Mouse (Mus musculus) neural tube, embryonic 11.5 days (tissue): ENCODE measurements around the gene Mlana. TPM values are rescaled to one million over a fixed set of nuclear protein-coding genes. Genes with fewer than 3 reads are reported as not detected.

ENCODE experiments used
- ATAC-seq: fragments of 200-750 bp; cut with Nextera tagmentation; 2 replicates; pipeline ENCODE4 v1.8.0; 2017; ENCODE audit warnings: moderate number of reproducible peaks, mild to moderate bottlenecking, moderate TSS enrichment, moderate library complexity; ENCODE audit not compliant: insufficient read depth, low FRiP score, low TSS enrichment
- DNase-seq: peaks from one replicate; pipeline ENCODE4 v3.0.0-alpha.2; 2015; ENCODE audit warnings: low spot score
- H3K27ac ChIP-seq: fragments of 300-500 bp; sonication (generic); 2 replicates; pipeline ENCODE4 v1.5.1; 2014; ENCODE audit warnings: low read depth, mild to moderate bottlenecking, low read length
- H3K27me3 ChIP-seq: fragments of 300-500 bp; sonication (generic); 2 replicates; pipeline ENCODE4 v1.6.1; 2014; ENCODE audit warnings: mild to moderate bottlenecking, low read length, mixed read lengths; ENCODE audit not compliant: control insufficient read depth, insufficient read depth
- H3K36me3 ChIP-seq: fragments of 300-500 bp; sonication (generic); 2 replicates; pipeline ENCODE4 v1.6.1; 2014; ENCODE audit warnings: mild to moderate bottlenecking, low read length, moderate library complexity, mixed read lengths; ENCODE audit not compliant: control insufficient read depth, insufficient read depth
- H3K4me1 ChIP-seq: fragments of 300-500 bp; sonication (generic); 2 replicates; pipeline ENCODE4 v1.6.1; 2014; ENCODE audit warnings: low read length, mixed read lengths; ENCODE audit not compliant: control insufficient read depth, insufficient read depth
- H3K4me2 ChIP-seq: fragments of 300-500 bp; sonication (generic); 2 replicates; pipeline ENCODE4 v1.6.1; 2014; ENCODE audit warnings: low read depth, mild to moderate bottlenecking, moderate library complexity
- H3K4me3 ChIP-seq: fragments of 300-500 bp; sonication (generic); 2 replicates; pipeline ENCODE4 v1.5.1; 2014; ENCODE audit warnings: low read depth, low read length
- H3K9ac ChIP-seq: fragments of 300-500 bp; sonication (generic); 2 replicates; pipeline ENCODE4 v1.6.1; 2014; ENCODE audit warnings: mild to moderate bottlenecking, low read length
- H3K9me3 ChIP-seq: fragments of 300-500 bp; sonication (generic); 2 replicates; pipeline ENCODE4 v1.6.1; 2016; ENCODE audit warnings: low read length; ENCODE audit not compliant: control insufficient read depth
- WGBS: fragments of 180-500 bp; shearing (Covaris S2); extraction: QIAGEN DNeasy Blood & Tissue Kit; methylation state at CpG from one replicate; pipeline ENCODE4 v1.1.7; 2014; 5-methylcytosine and 5-hydroxymethylcytosine counted together
- polyA plus RNA-seq: library from polyadenylated mRNA; unstranded; fragments of >200 nt; fragmentation: Nextera tagmentation; extraction: Ambion mirVana; gene quantifications from 2 replicates; pipeline ENCODE4 v1.2.1, GENCODE M21; 2014

Gene Mlana
- polyA plus RNA-seq, 1 experiment from 2014 or later: not detected

GRCm38 (mm10) chr19:29743531-29743930 is 45.9 kb downstream of the Mlana start:
- Histone ChIP-seq H3K9me3 (no peaks in the 10 kb centered on the region), H3K9ac (no peak overlapping the region), H3K4me2 (no peak overlapping the region), H3K36me3 (no peaks in the 10 kb centered on the region), H3K27ac (no peak overlapping the region), H3K4me1 (no peaks in the 10 kb centered on the region), H3K27me3 (no peaks in the 10 kb centered on the region), H3K4me3 (no peak overlapping the region)
- DNase-seq (no peak), ATAC-seq (no peak)
- WGBS: 87% methylated on average over 5 of the region's 5 CpGs

DNA sequence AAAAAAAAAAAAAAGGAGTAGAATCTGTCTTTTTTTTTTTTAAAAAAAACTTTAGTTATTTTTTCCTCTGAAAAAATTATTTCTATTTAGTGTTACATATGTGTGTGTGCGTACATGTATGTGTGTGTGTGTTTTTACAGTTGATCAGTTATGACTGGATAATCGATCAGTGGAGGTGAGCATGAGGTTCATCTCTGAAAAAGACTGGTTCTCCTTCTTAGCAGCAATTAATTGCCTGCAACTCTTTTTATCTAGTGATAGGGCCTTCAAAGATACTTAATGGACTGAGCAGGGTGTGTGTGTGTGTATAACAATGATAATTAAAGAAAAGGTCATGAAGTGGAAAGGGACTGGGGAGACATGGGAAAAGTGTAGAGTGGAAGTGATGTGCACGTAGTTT is 53.4 kb downstream of the Mlana start:
- no peaks in the 10 kb centered on the region for H3K36me3 ChIP-seq
- WGBS: 91% methylated on average over 3 of the region's 3 CpGs
- no peaks in the 10 kb centered on the region for H3K9me3 ChIP-seq
- H3K4me1 ChIP-seq: no peaks in the 10 kb centered on the region
- no peak for DNase-seq
- no peak overlapping the region for H3K27ac ChIP-seq
- no peaks in the 10 kb centered on the region for H3K27me3 ChIP-seq
- H3K4me3 ChIP-seq: no peak overlapping the region
- H3K4me2 ChIP-seq: no peak overlapping the region
- H3K9ac ChIP-seq: no peak overlapping the region
- ATAC-seq: no peak

- Histone ChIP-seq H3K4me3 (no peak overlapping the region), H3K4me2 (no peak overlapping the region), H3K27me3 (no peaks in the 10 kb centered on the region), H3K27ac (no peak overlapping the region), H3K9me3 (no peaks in the 10 kb centered on the region), H3K4me1 (no peaks in the 10 kb centered on the region), H3K9ac (no peak overlapping the region), H3K36me3 (no peaks in the 10 kb centered on the region)
- ATAC-seq (no peak), DNase-seq (no peak)
- 92% methylated on average over 2 of the region's 2 CpGs for WGBS
These were observed 56.3 kb downstream of the Mlana start for GRCm38 (mm10) chr19:29753939-29754338.

Other genes with a start within 250 kb of the Mlana start
- gene Ric1, start 175.5 kb upstream of the Mlana start, polyA plus RNA-seq: 14.4 and 15.2 TPM in 2 replicates
- gene Ermp1, start 49.4 kb upstream of the Mlana start, polyA plus RNA-seq: 12.0 and 13.7 TPM in 2 replicates
- gene 9930021J03Rik, start 108.2 kb downstream of the Mlana start, polyA plus RNA-seq: 6.9 and 8.6 TPM in 2 replicates
- 44.6 and 44.7 TPM in 2 replicates for gene Ranbp6, start 115.2 kb downstream of the Mlana start, polyA plus RNA-seq
- gene Il33, start 227.3 kb downstream of the Mlana start, polyA plus RNA-seq: 0.32 and 0.46 TPM in 2 replicates